Mouse (Mus musculus): Measurements from ENCODE around the gene Ghrhr.

DNA sequence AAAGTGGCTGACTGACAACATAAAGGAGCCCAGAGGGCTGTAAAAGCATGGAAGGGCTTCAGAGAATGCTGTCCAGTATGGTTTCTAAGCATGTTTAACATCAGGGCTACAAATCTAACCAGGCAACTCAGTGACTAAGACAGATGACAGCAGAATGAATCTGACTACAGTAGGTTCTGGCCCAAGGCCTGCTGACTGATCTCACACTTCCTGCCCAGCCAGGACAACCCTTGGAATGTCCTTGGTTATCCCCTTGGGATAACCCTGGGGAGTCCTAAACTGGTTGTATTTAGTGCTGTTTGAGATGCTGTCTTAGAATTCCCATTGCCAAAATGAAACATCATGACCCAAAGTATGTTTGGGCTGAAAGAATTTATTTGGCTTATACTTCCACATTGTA, 56.0 kb downstream of the Ghrhr start:
- TF ChIP-seq EP300 (IDR thresholded peaks at IDR 0.05) (no peak), CTCF (IDR thresholded peaks at IDR 0.05) (no peak)
